Mouse (Mus musculus) lung, postnatal 0 days (tissue): Measurements from ENCODE around the gene Sema6d.

Experiments used
- CTCF ChIP-seq: IDR thresholded peaks from 2 replicates; pipeline ENCODE4 v1.5.1; 2016; ENCODE audit warnings: antibody characterized with exemption, mild to moderate bottlenecking
- EP300 ChIP-seq: IDR thresholded peaks from 2 replicates; pipeline ENCODE4 v1.6.1; 2016; ENCODE audit warnings: antibody characterized with exemption, mild to moderate bottlenecking, control low read depth

- TF ChIP-seq CTCF (no peak), EP300 (no peak)
These were observed 523.1 kb downstream of the Sema6d start for GRCm38 (mm10) chr2:124612727-124613510.
